Mouse (Mus musculus) kidney, adult 10 weeks (tissue): ENCODE measurements around the gene Slc36a3. TPM values are rescaled to one million over a fixed set of nuclear protein-coding genes. Genes with fewer than 3 reads are reported as not detected.

Experiments
- polyA plus RNA-seq: library from polyadenylated mRNA; stranded (reverse); fragments of 350-450 nt; fragmentation: Illumina TruSeq; extraction: RNeasy Lipid Tissue Mini Kit (QIAGEN cat#74804); gene quantifications from one replicate; pipeline ENCODE4 v1.2.3, GENCODE M21; 2014; ENCODE audit warnings: low read depth, low replicate concordance

Gene Slc36a3
- not detected for polyA plus RNA-seq

GRCm38 (mm10) chr11:55151608-55152007, at the start of gene Slc36a3:
Gene Slc36a3 (minus strand): TSS chr11:55151708.

GRCm38 (mm10) chr11:55184733-55185291, 33.3 kb upstream of the Slc36a3 start, which contains the start of gene Slc36a2:
Gene Slc36a2 (minus strand): TSS chr11:55185077.

GRCm38 (mm10) chr11:55097463-55098188, 53.9 kb downstream of the Slc36a3 start, which contains the start of gene Gm2a:
Gene Gm2a (plus strand): TSS chr11:55098115.

DNA sequence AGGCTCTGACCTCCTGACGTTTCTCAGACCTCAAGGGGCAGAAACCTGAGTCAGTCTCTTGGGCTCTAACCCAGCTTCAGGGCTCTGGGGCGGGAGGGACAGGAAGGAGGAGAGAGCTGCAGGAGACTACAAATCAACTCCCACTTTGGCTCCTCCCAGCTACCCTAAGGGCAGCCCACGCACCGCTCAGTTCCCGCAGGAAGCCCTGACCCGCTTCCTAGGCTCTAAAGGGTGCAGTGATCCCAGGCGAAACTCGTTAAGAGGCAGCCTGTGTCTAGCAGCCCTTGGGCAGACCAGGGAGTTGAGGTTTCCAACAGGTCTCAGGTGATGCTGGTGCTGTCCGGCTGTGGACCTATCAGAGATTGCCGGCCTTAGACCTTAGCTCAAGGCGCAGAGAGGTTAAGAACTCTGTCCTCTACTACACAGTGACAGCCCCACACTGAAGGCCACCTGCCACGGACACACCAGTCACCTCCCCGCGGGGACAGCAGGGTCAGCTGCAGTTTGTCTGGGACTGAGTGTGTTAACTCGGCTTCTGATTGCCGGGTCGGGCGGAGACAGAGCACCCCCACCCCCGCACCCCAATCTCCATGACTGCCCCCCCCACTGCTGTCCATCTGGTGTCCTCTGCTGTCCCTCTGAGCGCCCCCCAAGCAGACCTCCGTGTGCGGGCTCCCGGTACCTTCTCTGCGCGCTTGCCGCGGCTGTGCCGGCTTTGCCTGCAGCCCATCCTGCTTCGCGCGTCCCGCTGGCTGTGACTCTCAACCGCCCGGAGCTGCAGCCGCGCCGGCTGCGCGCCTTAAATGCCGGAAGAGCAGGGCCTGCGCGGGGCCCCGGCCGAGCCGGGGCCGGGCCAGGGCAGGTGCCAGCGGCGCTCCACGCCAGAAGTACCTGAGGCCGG, 73.9 kb downstream of the Slc36a3 start, which contains the start of gene Ccdc69:
TSS of gene Ccdc69 (minus strand) at position 801 of the 901 bp plus-strand sequence.

Other genes with a start within 250 kb of the Slc36a3 start
- 11,404 TPM for gene Gpx3, start 249.3 kb downstream of the Slc36a3 start, polyA plus RNA-seq
- 1.0 TPM for gene Tnip1, start 188.8 kb downstream of the Slc36a3 start, polyA plus RNA-seq
- gene Anxa6, start 118.3 kb downstream of the Slc36a3 start, polyA plus RNA-seq, result 10.1 TPM
- 0.97 TPM for gene Ccdc69, start 73.6 kb downstream of the Slc36a3 start, polyA plus RNA-seq
- gene Gm2a, start 53.6 kb downstream of the Slc36a3 start, polyA plus RNA-seq, result 106 TPM
- 0.36 TPM for gene Slc36a2, start 33.4 kb upstream of the Slc36a3 start, polyA plus RNA-seq
- gene Slc36a1, start 52.6 kb upstream of the Slc36a3 start, polyA plus RNA-seq, result 6.5 TPM
- 0.04 TPM for gene Fat2, start 184.9 kb upstream of the Slc36a3 start, polyA plus RNA-seq